32 mouse cellular contexts compared by ENCODE assay signal in genomic region chr6:55806537-55806936, GRCm38 (mm10). TPM values are rescaled to one million over a fixed set of nuclear protein-coding genes. Genes with fewer than 3 reads are reported as not detected.
DNase-seq lines count a peak whose midpoint lies in the region; ATAC-seq and TF ChIP-seq lines count a peak whose summit lies in the region.
"Had no signal": no experiment of that assay in that cellular context is flagged by ENCODE, and none has a peak within 500 bp of the region (broad histone marks: within the 10 kb centered on the region; RNA-seq: fewer than 3 reads in every experiment).

No protein-coding gene starts in this region.

- DNase-seq in forebrain, postnatal 0 days = no peak
- peak; percentile 22 for DNase-seq in layer of hippocampus, adult 11-12 months (ENCODE audit: low spot score)
- DNase-seq in layer of hippocampus, adult 8-10 months (ENCODE audit: low spot score in 2 of 2) = no peak
- DNase-seq in left cerebral cortex, adult 2 months (ENCODE audit: extremely low spot score in 1 of 2, low spot score in 2 of 2) = no peak
- DNase-seq in left cerebral cortex, adult 11 months (ENCODE audit: low spot score) = no peak
- DNase-seq: adrenal gland, adult 2 months; adrenal gland, postnatal 14 days; cerebellum, adult 11-12 months; cerebellum, adult 8-10 months; cerebellum, postnatal 10 days; cerebellum, postnatal 36 days; embryo, embryonic 11 days; gastrocnemius, adult 2 months; gastrocnemius, postnatal 14 days; heart, adult 18-20 months; heart, postnatal 14 days; heart, postnatal 4 days had no signal

- ATAC-seq in forebrain, postnatal 0 days = no peak
- no peak for ATAC-seq in forebrain, embryonic 13.5 days
- no peak for ATAC-seq in kidney, embryonic 15.5 days (replicated peaks; ENCODE audit: low FRiP score)
- ATAC-seq: CD4-positive, CD25-positive, alpha-beta regulatory T cell, adult 4 months; hindbrain, postnatal 0 days; inflammation-experienced regulatory T-cells, adult 6 months; intestine, embryonic 16.5 days had no signal

- no peaks in the 10 kb centered on the region for H3K9me3 ChIP-seq in forebrain, postnatal 0 days (ENCODE audit: low read length)
- H3K9me3 ChIP-seq in forebrain, embryonic 13.5 days (replicated peaks) = no peaks in the 10 kb centered on the region
- no peaks in the 10 kb centered on the region for H3K9me3 ChIP-seq in kidney, embryonic 15.5 days (replicated peaks)
- H3K9me3 ChIP-seq: embryonic facial prominence, embryonic 10.5 days; embryonic facial prominence, embryonic 13.5 days; heart, embryonic 13.5 days had no signal

- H3K4me3 ChIP-seq in forebrain, postnatal 0 days (ENCODE audit: low read depth, low read length) = no peak overlapping the region
- H3K4me3 ChIP-seq in forebrain, embryonic 13.5 days = no peak overlapping the region
- no peak overlapping the region for H3K4me3 ChIP-seq in left cerebral cortex, adult 2 months
- H3K4me3 ChIP-seq in kidney, embryonic 15.5 days (replicated peaks) = no peak overlapping the region
- H3K4me3 ChIP-seq: embryonic facial prominence, embryonic 10.5 days; embryonic facial prominence, embryonic 13.5 days; erythroblast, embryonic 14.5 days; gastrocnemius, adult 2 months; heart, embryonic 13.5 days had no signal

- no peaks in the 10 kb centered on the region for H3K27me3 ChIP-seq in forebrain, postnatal 0 days (ENCODE audit: insufficient read depth, low read length)
- no peaks in the 10 kb centered on the region for H3K27me3 ChIP-seq in forebrain, embryonic 13.5 days
- H3K27me3 ChIP-seq in kidney, embryonic 15.5 days = no peaks in the 10 kb centered on the region
- H3K27me3 ChIP-seq: embryonic facial prominence, embryonic 13.5 days had no signal

- intact Hi-C loops in left cerebral cortex, adult 2 months (cut with DNase I) = loop anchor here (10.0 kb wide), 1 partner anchor 412 kb away; no protein-coding TSS in a partner anchor

- 51% methylated on average over 2 of the region's 2 CpGs for WGBS in forebrain, postnatal 0 days
- WGBS in forebrain, embryonic 13.5 days = 81% methylated on average over 2 of the region's 2 CpGs
- 59% methylated on average over 2 of the region's 2 CpGs for WGBS in kidney, embryonic 15.5 days

- TF ChIP-seq CTCF in forebrain, postnatal 0 days (IDR thresholded peaks at IDR 0.05; ENCODE audit: low read depth) = no peak
- no peak for TF ChIP-seq CTCF in left cerebral cortex, adult 2 months (IDR thresholded peaks at IDR 0.05)

- no peak overlapping the region for H3K9ac ChIP-seq in forebrain, postnatal 0 days
- no peak overlapping the region for H3K9ac ChIP-seq in forebrain, embryonic 13.5 days
- H3K9ac ChIP-seq in kidney, embryonic 15.5 days = no peak overlapping the region
- H3K9ac ChIP-seq: embryonic facial prominence, embryonic 13.5 days; heart, embryonic 13.5 days; hindbrain, embryonic 14.5 days had no signal

- H3K36me3 ChIP-seq in forebrain, postnatal 0 days (ENCODE audit: insufficient read depth) = no peaks in the 10 kb centered on the region
- H3K36me3 ChIP-seq in forebrain, embryonic 13.5 days (ENCODE audit: poor library complexity, severe bottlenecking) = no peaks in the 10 kb centered on the region
- H3K36me3 ChIP-seq in kidney, embryonic 15.5 days = no peaks in the 10 kb centered on the region
- H3K36me3 ChIP-seq: embryonic facial prominence, embryonic 10.5 days; embryonic facial prominence, embryonic 13.5 days; heart, embryonic 13.5 days had no signal

- H3K27ac ChIP-seq in forebrain, postnatal 0 days (ENCODE audit: low read depth, low read length) = peak overlapping the region; percentile 80; the same call in 1 of the 2 replicates
- no peak overlapping the region for H3K27ac ChIP-seq in forebrain, embryonic 13.5 days
- peak overlapping the region; percentile 84 for H3K27ac ChIP-seq in left cerebral cortex, adult 2 months
- no peak overlapping the region for H3K27ac ChIP-seq in kidney, embryonic 15.5 days
- H3K27ac ChIP-seq: embryonic facial prominence, embryonic 10.5 days; embryonic facial prominence, embryonic 13.5 days; gastrocnemius, adult 2 months; heart, embryonic 13.5 days; hindbrain, embryonic 14.5 days; hindbrain, postnatal 0 days had no signal

- no peak overlapping the region for H3K4me2 ChIP-seq in forebrain, postnatal 0 days (ENCODE audit: low read depth)
- H3K4me2 ChIP-seq in forebrain, embryonic 13.5 days = no peak overlapping the region
- H3K4me2 ChIP-seq in kidney, embryonic 15.5 days = no peak overlapping the region
- H3K4me2 ChIP-seq: embryonic facial prominence, embryonic 13.5 days; heart, embryonic 13.5 days; hindbrain, embryonic 14.5 days had no signal

- H3K4me1 ChIP-seq in forebrain, postnatal 0 days (ENCODE audit: insufficient read depth) = no peaks in the 10 kb centered on the region
- H3K4me1 ChIP-seq in forebrain, embryonic 13.5 days = peaks cover 26% of the 10 kb centered on the region
- no peaks in the 10 kb centered on the region for H3K4me1 ChIP-seq in kidney, embryonic 15.5 days
- H3K4me1 ChIP-seq: heart, embryonic 13.5 days had no signal

RNA-seq across cellular contexts. Expression of gene Itprid1, which starts 30.2 kb away (rescaled TPM):
- total RNA-seq in forebrain, postnatal 0 days (2014; rRNA removed) = 0.81 and 1.8 TPM in 2 replicates
- polyA plus RNA-seq in forebrain, postnatal 0 days (2015; fragmentation: Nextera tagmentation; extraction: Ambion mirVana) = 0.36 and 0.79 TPM in 2 replicates
- 0.50 and 0.92 TPM in 2 replicates for polyA plus RNA-seq in forebrain, embryonic 13.5 days (2015; fragmentation: Nextera tagmentation; extraction: Ambion mirVana)
- 1 to 10 TPM; 1.1 to 2.0 (median 1.3) TPM for total RNA-seq in layer of hippocampus, adult 8-10 months (2022)
- 1 to 10 TPM; 1.3 to 1.5 TPM for total RNA-seq in left cerebral cortex, adult 2 months (2021)
- polyA plus RNA-seq in kidney, embryonic 15.5 days (2015; fragmentation: Nextera tagmentation; extraction: Ambion mirVana) = 0.05 and 0.12 TPM in 2 replicates
- total RNA-seq: adrenal gland, postnatal 4 days; gastrocnemius, adult 2 months; gastrocnemius, postnatal 14 days; gastrocnemius, postnatal 4 days; heart, postnatal 14 days; heart, postnatal 4 days; hindbrain, postnatal 0 days; MEL had no signal
- polyA plus RNA-seq: adrenal gland, adult 2 months; C2C12; CD4-positive, CD25-positive, alpha-beta regulatory T cell, adult 4 months; embryonic facial prominence, embryonic 10.5 days; erythroblast, embryonic 14.5 days; heart, embryonic 13.5 days; hindbrain, embryonic 14.5 days; inflammation-experienced regulatory T-cells, adult 6 months; intestine, embryonic 16.5 days had no signal

Comparison
In these comparisons a context has a peak if more than half of its experiments do, and no peak if none do; other contexts are left out.
1. H3K27ac ChIP-seq: peak in forebrain, postnatal 0 days (single experiment) and left cerebral cortex, adult 2 months (single experiment); none in forebrain, embryonic 13.5 days (single experiment) and kidney, embryonic 15.5 days (single experiment).